Mouse (Mus musculus) intestine, postnatal 0 days (tissue): ENCODE results near the gene Marveld1. TPM values are rescaled to one million over a fixed set of nuclear protein-coding genes. Genes with fewer than 3 reads are reported as not detected.
A peak's percentile ranks its signal among the peaks of the same experiment; 100 is the strongest.

Experiments used
- ATAC-seq: fragments of 200-750 bp; cut with Nextera tagmentation; 2 replicates; pipeline ENCODE4 v1.8.0; 2017; ENCODE audit warnings: mild to moderate bottlenecking, moderate TSS enrichment, moderate library complexity
- H3K27ac ChIP-seq: fragments of 300-500 bp; sonication (generic); 2 replicates; pipeline ENCODE4 v1.5.1; 2014; ENCODE audit warnings: mild to moderate bottlenecking, low read depth, low read length, moderate library complexity
- H3K27me3 ChIP-seq: fragments of 300-500 bp; sonication (generic); replicated peaks from 2 replicates; pipeline ENCODE4 v1.6.1; 2014; ENCODE audit warnings: low read length, mixed read lengths; ENCODE audit not compliant: control insufficient read depth, insufficient read depth
- H3K36me3 ChIP-seq: fragments of 300-500 bp; sonication (generic); 2 replicates; pipeline ENCODE4 v1.6.1; 2014; ENCODE audit warnings: mild to moderate bottlenecking, moderate library complexity; ENCODE audit not compliant: control insufficient read depth, insufficient read depth
- H3K4me1 ChIP-seq: fragments of 300-500 bp; sonication (generic); replicated peaks from 2 replicates; pipeline ENCODE4 v1.6.1; 2014; ENCODE audit warnings: antibody characterized with exemption, low read length, mixed read lengths; ENCODE audit not compliant: control insufficient read depth, insufficient read depth
- H3K4me2 ChIP-seq: fragments of 300-500 bp; sonication (generic); replicated peaks from 2 replicates; pipeline ENCODE4 v1.6.1; 2014; ENCODE audit warnings: low read depth, mild to moderate bottlenecking, moderate library complexity
- H3K4me3 ChIP-seq: fragments of 300-500 bp; sonication (generic); 2 replicates; pipeline ENCODE4 v1.5.1; 2014; ENCODE audit warnings: low read depth, low read length
- H3K9ac ChIP-seq: fragments of 300-500 bp; sonication (generic); 2 replicates; pipeline ENCODE4 v1.6.1; 2014; ENCODE audit warnings: mild to moderate bottlenecking, low read depth, low read length
- H3K9me3 ChIP-seq: fragments of 300-500 bp; sonication (generic); 2 replicates; pipeline ENCODE4 v1.6.1; 2016; ENCODE audit warnings: mixed run types; ENCODE audit not compliant: control insufficient read depth
- CTCF ChIP-seq: sonication (generic); IDR thresholded peaks from 2 replicates; pipeline ENCODE4 v1.5.1; 2016; ENCODE audit warnings: low read depth, mild to moderate bottlenecking, control low read depth, antibody characterized with exemption, moderate library complexity
- WGBS: fragments of 180-500 bp; shearing (Covaris S2); extraction: QIAGEN DNeasy Blood & Tissue Kit; methylation state at CpG from one replicate; pipeline ENCODE4 v1.1.7; 2014; 5-methylcytosine and 5-hydroxymethylcytosine counted together
- polyA plus RNA-seq: library from polyadenylated mRNA; unstranded; fragments of >200 nt; fragmentation: Nextera tagmentation; extraction: Ambion mirVana; gene quantifications from 2 replicates; pipeline ENCODE4 v1.2.1, GENCODE M21; 2015

Gene Marveld1
- polyA plus RNA-seq, 1 experiment from 2014 or later, result 9.6 TPM

- H3K27ac ChIP-seq, result no peak overlapping the region
Observed at GRCm38 (mm10) chr19:42144541-42145167, 2.5 kb upstream of the Marveld1 start.

GRCm38 (mm10) chr19:42145210-42145609 lies 2.0 kb upstream of the Marveld1 start:
- Histone ChIP-seq H3K4me1 (no peaks in the 10 kb centered on the region), H3K4me2 (no peak overlapping the region), H3K9ac (no peak overlapping the region), H3K36me3 (no peaks in the 10 kb centered on the region), H3K9me3 (no peaks in the 10 kb centered on the region), H3K27ac (no peak overlapping the region), H3K4me3 (no peak overlapping the region), H3K27me3 (no peaks in the 10 kb centered on the region)
- TF ChIP-seq CTCF, result no peak
- 55% methylated on average over 4 of the region's 4 CpGs for WGBS
- no peak for ATAC-seq

More at GRCm38 (mm10) chr19:42144541-42145167, 2.5 kb upstream of the Marveld1 start:
- no peak overlapping the region for H3K9ac ChIP-seq
- no peak overlapping the region for H3K4me3 ChIP-seq
- 21% methylated on average over 8 of the region's 8 CpGs for WGBS
- peak; percentile 82 for TF ChIP-seq CTCF
- H3K27me3 ChIP-seq, result no peaks in the 10 kb centered on the region
- H3K9me3 ChIP-seq, result no peaks in the 10 kb centered on the region
- ATAC-seq, result no peak
- H3K4me2 ChIP-seq, result no peak overlapping the region
- no peaks in the 10 kb centered on the region for H3K36me3 ChIP-seq
- no peaks in the 10 kb centered on the region for H3K4me1 ChIP-seq

- H3K36me3 ChIP-seq, result no peaks in the 10 kb centered on the region
- H3K9ac ChIP-seq, result no peak overlapping the region
- H3K9me3 ChIP-seq, result no peaks in the 10 kb centered on the region
- H3K4me3 ChIP-seq, result no peak overlapping the region
- no peak overlapping the region for H3K4me2 ChIP-seq
- TF ChIP-seq CTCF, result no peak
- no peaks in the 10 kb centered on the region for H3K4me1 ChIP-seq
- WGBS, result 88% methylated on average over 2 of the region's 2 CpGs
- H3K27ac ChIP-seq, result no peak overlapping the region
- H3K27me3 ChIP-seq, result no peaks in the 10 kb centered on the region
- no peak for ATAC-seq
Observed at GRCm38 (mm10) chr19:42145731-42146130, 1.5 kb upstream of the Marveld1 start.

- H3K36me3 ChIP-seq, result 0 out of 2 replicates have a peak, but pooled peaks cover 5% of the 10 kb centered on the region
- H3K9me3 ChIP-seq, result no peaks in the 10 kb centered on the region
- WGBS, result 86% methylated on average over 9 of the region's 9 CpGs
- H3K4me2 ChIP-seq, result peak overlapping the region; percentile 89; the same call in 1 of the 2 replicates
- H3K4me1 ChIP-seq, result no peaks in the 10 kb centered on the region
- no peak overlapping the region; the same call in 1 of the 2 replicates for H3K27ac ChIP-seq
- H3K4me3 ChIP-seq, result no peak overlapping the region
- ATAC-seq, result no peak
- no peak for TF ChIP-seq CTCF
- H3K9ac ChIP-seq, result peak overlapping the region; percentile 71; the same call in 1 of the 2 replicates
- H3K27me3 ChIP-seq, result no peaks in the 10 kb centered on the region
Observed at GRCm38 (mm10) chr19:42146276-42147010, 757 bp upstream of the Marveld1 start.

GRCm38 (mm10) chr19:42147769-42148568 lies 769 bp downstream of the Marveld1 start:
- Histone ChIP-seq H3K4me2 (peak overlapping the region; percentile 89), H3K4me3 (peak overlapping the region; percentile 63), H3K9ac (peak overlapping the region; percentile 71), H3K9me3 (no peaks in the 10 kb centered on the region), H3K36me3 (0 out of 2 replicates have a peak, but pooled peaks cover 5% of the 10 kb centered on the region), H3K27me3 (no peaks in the 10 kb centered on the region), H3K4me1 (no peaks in the 10 kb centered on the region), H3K27ac (peak overlapping the region; percentile 84)
- 1% methylated on average over 63 of the region's 63 CpGs for WGBS
- ATAC-seq, result peak; percentile 12; the same call in 1 of the 2 replicates
- no peak for TF ChIP-seq CTCF

- Histone ChIP-seq H3K4me3 (peak overlapping the region; percentile 63), H3K27me3 (no peaks in the 10 kb centered on the region), H3K27ac (peak overlapping the region; percentile 84; the same call in 1 of the 2 replicates), H3K4me1 (no peaks in the 10 kb centered on the region), H3K9me3 (no peaks in the 10 kb centered on the region), H3K9ac (peak overlapping the region; percentile 71), H3K4me2 (peak overlapping the region; percentile 89), H3K36me3 (0 out of 2 replicates have a peak, but pooled peaks cover 5% of the 10 kb centered on the region)
- TF ChIP-seq CTCF, result no peak
- 37% methylated on average over 7 of the region's 7 CpGs for WGBS
- no peak for ATAC-seq
Observed at GRCm38 (mm10) chr19:42148569-42148860, 1.3 kb downstream of the Marveld1 start.
